Mouse (Mus musculus): ENCODE data around the gene Rpl21.

GRCm38 (mm10) chr5:146795728-146796127 is 37.0 kb upstream of the Rpl21 start:
- TF ChIP-seq CTCF (IDR thresholded peaks at IDR 0.05; ENCODE audit: extremely low read depth, insufficient read length, insufficient replicate concordance, low read depth, low read length) (no peak), POLR2A (IDR thresholded peaks at IDR 0.05; ENCODE audit: low read depth, low read length) (no peak)

All from small intestine, adult 2 months (tissue).